Mouse (Mus musculus) R1 (cell line): ENCODE measurements around the gene Erv3.

Experiments used
- DNase-seq: peaks from one replicate; pipeline ENCODE4 v3.0.0-alpha.2; 2018; ENCODE audit warnings: low read depth, low spot score

The Erv3 gene

DNA sequence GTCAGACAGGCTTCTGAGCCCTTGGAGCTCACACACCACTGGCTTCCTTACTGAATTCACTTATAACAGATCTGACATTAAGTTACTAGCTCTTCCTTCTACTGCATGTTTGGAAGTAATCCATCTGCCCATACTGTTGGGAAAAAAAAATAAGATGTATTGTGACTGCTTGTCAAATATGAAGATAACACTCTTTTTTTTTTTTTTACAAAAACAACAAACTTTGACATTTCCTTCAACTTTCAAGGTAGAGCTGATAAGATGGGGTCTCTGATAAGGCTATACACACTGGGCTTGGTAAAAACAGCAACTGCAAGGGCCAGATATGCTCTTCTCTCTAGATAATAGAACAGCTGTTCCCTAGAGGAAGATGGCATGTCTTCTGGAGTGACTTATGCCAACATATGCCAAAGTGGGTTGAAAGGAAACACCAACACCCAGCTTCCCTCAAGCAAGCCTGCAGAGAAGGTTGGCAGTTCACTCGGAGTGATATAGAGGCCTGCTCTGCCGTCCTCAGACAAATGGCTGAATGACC, 4.8 kb upstream of the Erv3 start:
- no peak for DNase-seq

DNA sequence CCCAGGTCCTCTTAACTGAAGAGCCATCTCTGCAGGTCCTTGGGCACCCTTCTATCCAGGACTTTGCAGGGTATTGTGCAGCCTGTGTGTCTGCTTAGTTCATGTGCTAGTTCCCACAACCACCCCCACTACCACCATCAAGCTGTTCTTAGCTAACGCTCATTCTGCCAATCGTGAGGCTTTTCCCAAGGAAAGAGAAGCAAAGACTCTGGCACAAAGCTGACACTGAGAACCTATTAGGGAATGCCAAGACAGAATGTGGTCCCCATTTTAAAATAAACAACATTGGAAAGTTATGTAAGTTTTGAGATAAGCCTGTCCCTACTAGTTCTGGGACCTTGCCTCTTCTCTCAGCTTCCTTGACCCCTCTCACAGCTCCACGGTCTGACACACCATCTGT, 3.9 kb upstream of the Erv3 start:
- no peak for DNase-seq

DNA sequence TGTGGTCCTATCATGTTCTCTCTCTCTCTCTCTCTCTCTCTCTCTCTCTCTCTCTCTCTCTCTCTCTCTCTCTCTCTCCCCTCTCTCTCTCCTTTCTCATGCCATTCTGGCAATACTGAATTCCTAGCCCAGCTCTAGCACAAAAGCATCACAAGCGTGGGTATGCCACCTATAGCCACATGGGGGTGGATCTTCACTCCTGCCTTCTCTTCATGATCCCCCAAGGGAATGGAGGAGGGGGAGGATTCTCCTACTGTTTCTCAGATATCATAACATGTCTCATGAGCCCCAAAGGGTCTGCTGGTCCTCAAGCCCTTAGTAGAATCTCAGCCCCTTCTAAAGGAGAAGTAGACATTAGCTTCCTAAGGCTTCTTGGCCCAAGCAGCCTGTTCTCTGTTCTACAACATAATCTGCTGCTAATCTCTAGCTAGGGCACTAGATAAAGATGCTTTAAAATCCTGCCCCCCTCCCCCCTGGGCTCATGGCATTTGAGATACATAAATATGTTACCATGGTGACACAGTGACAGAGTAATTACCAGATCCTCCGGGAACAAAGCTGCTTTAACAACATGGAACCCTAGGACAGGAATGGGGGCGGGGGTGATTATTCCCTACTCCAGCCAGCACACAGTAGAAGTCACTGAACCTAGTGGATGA, 3.2 kb upstream of the Erv3 start:
- DNase-seq: no peak

DNA sequence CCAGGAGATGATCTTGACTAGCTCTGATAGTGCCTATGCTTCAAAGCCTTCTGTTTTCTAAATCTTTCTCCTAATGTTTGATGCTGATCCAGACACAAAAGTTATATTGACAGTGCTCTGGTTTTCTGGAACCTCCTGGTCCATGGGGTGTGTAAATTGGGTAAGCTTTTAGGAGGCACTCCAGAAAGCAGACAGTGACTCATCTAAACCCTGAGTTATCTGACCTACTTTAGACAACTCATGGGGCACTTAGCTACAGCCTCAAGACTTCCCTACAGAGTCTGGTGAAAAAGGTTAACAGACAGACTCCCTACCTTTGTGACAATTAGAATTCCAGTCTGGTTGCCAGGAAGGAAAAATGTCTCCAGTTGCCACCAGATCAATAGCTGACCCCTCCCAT, 1.7 kb downstream of the Erv3 start:
- no peak for DNase-seq

DNA sequence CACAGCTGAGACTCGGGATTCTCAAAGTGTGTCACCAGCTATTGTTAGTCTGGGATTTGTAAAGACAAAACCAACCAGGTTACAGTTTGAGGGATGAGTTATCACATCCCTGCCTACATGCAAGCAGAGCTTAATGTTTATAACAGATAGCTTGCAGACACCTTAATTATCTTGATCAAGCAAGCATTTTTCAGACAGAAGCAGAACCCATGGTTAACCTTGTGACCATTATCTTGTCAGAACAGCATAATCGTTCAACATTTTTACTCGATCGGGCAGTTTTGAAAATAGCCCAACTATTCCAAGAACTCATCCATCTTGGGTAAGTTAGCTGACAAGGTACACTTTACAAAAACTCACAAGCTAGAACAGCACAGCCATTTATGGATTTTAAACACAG, 5.8 kb downstream of the Erv3 start:
- DNase-seq: no peak

DNA sequence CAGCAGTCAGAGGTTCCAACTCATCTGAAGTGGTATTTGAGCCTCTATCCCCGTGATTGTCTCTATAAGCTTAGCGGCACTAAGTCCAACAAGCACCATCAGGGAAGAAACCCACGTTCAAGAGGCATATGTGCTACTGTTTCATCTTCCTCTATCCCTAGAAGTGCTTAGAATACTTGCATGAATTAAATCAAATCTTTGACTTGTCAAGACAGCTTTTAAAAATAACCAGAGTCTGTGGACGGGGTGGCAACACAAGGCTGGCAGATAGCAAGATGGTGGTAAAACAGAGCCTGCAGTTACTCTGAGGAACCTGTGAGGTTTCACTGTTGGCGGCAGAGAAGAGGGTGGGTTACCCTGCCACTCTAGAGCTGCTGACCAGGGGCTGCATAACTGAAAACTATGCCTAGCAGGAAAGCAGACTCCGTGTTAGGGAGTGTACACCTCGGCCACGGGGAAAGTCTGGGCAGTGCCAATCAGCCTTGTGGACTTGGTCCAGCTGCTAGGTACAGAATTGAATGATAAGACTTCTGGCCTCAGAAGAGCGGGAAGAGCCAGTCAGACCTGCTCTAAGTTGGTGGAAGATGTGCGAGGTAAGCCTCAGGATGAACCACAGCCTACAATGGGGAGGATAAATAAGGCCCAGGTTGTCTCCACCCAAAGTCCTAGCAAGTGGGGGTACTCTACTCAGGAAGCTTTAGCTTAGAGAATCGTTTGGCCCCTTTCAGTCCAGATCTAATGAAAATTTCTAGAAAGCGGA, 8.0 kb downstream of the Erv3 start:
- DNase-seq: no peak

- no peak for DNase-seq
These were observed 9.5 kb downstream of the Erv3 start for GRCm38 (mm10) chr2:131850047-131850446.

DNA sequence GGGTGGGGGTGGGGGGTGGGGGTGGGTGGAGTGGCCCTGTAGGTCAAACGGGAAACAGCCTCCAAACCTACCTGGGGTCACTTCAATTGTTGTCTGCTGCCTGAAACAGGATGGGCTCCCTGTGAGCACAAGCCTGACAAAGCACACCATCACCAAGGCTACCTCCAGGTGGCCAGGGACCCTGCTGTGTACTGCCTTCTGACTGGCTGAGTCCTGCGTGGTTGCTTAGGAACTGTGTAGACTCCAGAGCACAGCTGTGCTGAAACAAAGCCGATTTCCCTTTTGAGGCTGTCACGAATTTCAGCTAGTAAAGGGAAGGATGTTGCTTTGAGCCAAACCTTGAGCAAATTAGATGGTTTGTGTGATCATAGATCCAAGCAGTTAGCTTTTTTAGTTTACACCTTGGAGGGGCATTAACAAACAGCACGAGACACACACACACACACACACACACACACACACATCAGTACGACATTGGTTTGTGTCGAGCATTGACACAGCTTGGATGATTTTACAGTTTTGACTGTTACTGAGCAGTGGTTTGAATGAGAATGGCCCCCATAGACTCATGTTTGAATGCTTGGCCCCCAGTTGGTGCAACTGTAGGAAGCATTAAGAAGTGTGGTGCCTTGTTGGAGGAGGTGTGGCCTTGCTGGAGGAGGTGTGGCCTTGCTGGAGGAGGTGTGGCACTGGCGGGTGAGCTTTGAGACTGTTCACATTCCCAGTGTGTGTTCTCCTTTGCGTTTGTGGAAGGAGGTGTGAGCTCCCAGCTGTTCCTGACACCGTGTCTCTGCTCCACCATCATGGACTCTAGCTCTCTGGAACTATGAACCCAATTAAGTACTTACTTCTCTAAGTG, 11.8 kb downstream of the Erv3 start:
- DNase-seq: peak; percentile 100

DNA sequence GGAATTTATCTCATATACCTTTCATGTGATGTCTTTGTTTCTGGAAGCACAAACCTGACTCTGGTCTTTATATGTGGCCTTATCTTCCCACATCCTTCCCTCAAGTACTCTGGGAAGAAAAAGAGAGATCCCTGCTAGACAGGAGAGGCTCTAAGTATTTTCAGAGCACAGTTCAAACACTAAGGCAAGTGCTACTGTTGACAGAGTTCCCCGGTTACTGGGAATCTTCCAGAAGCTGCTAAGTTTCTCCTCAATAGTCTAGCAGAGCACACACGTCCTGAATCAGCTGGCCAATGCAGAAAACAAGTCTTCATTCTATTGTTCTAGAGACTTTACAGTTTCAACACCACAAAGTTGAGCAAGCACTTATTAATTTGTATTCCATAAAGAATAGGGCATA, 12.7 kb downstream of the Erv3 start:
- DNase-seq: peak; percentile 46

- peak; percentile 81 for DNase-seq
These were observed 13.3 kb downstream of the Erv3 start for GRCm38 (mm10) chr2:131846132-131846710.

GRCm38 (mm10) chr2:131845671-131846070, 13.9 kb downstream of the Erv3 start:
- peak; percentile 31 for DNase-seq

DNA sequence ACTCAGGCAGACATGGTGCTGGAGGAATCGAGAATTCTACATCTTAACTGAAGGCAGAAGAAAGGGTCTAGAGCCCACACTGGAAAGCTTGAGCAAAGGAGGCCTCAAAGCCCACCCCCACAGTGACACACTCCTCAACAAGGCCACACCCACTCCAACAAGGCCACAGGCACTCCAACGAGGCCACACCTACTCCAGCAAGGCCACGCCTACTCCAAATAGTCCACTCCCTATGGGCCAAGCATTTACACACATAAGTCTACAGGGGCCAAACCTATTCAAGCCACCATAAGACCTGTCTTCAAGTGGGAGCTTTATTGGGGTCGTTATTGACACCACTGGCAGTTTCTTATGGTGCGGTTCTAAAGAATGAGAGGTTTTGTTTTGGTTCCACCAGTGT, 17.0 kb downstream of the Erv3 start:
- DNase-seq: peak; percentile 97

DNA sequence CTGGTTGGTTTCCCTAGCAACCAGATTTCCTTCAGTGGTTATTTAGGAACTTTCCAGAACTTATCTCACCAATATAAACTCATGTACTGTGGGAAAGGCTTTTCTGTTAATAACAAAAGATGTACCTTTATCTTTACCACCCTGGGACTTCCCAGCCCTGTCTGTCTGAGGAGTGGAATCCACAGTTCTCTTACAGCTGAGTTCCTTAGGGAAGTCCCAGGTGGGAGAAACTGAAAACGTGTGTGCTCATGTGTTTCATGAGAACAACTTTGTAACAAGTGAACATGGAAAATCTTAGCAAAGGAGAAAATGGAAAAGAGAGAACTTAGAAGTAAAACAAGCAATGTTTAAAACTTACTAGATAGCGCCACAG, 18.2 kb downstream of the Erv3 start:
- no peak for DNase-seq

DNA sequence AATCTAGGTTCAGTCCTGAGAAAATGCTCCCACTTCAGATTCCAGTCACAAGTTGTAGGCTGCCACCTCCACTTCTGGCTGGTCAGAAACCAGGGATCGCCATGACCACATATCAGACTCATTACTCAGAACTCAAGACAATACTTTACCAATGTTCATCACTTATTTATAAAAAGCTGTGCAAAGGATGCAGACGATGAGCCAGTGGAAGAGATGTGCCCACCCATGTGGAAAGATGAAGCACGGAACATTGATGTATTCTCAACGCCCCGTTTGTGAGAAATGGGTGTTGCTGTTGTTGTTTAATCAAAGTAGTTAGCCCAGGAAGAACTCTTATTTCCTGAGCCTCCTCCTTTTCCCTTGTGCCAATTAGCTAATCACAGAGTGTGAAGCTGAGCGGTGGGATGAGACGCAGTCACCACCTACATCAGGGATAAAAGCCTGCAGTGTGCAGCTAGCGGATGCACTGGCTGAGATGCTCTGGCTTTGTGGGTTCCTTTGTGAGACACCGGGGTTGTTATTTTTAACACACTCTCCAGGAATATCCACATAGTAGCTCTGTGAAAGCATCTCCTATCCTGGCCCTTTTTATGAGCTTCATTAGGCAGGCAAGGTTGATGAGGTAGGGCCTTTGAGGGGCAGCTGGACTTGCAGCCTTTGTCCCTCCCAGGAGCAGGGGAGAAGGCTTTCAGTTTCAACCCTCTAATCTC, 18.8 kb downstream of the Erv3 start:
- no peak for DNase-seq

DNA sequence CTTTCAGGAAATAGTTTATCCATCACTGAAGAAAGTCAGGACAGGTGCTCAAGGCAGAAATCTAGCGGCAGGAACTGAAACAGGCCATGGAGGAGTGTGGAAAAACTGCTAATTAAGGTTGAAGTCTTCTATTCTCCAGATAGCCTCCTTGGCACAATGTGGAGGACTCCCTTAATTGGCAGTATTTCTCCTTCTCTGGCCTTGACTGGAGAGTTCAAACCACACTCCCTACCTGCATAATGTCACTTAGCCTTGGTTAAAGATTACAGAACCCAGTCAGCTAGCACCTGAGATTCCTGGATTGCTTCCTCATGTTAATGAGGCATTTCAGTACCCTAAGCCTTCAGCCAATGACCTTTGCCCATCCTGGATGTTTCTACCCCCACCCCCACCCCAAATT, 25.3 kb downstream of the Erv3 start:
- no peak for DNase-seq

DNA sequence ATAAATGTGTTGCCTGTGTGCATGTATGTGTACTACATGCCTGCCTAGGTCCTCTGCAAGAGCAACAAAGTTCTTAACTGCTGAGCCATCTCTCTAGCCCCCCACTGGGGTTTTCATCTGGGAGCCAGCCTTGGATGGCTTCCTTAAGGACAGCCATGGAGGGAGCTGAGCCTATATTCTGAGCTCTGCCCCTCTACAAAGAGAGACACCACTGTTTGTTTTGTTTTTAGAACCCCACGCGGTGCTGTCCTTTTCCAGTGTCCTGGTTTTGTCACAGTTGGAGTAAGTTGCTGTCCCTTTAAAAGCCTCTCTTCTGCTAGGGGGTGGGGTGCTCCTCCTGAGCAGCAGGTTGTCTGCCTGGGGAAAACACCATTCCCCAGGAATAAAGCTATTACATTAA, 27.7 kb downstream of the Erv3 start:
- peak; percentile 62 for DNase-seq

GRCm38 (mm10) chr2:131830945-131831344, 28.6 kb downstream of the Erv3 start:
- DNase-seq: peak; percentile 90

GRCm38 (mm10) chr2:131827999-131828975, 31.3 kb downstream of the Erv3 start:
- peak; percentile 81 for DNase-seq

DNA sequence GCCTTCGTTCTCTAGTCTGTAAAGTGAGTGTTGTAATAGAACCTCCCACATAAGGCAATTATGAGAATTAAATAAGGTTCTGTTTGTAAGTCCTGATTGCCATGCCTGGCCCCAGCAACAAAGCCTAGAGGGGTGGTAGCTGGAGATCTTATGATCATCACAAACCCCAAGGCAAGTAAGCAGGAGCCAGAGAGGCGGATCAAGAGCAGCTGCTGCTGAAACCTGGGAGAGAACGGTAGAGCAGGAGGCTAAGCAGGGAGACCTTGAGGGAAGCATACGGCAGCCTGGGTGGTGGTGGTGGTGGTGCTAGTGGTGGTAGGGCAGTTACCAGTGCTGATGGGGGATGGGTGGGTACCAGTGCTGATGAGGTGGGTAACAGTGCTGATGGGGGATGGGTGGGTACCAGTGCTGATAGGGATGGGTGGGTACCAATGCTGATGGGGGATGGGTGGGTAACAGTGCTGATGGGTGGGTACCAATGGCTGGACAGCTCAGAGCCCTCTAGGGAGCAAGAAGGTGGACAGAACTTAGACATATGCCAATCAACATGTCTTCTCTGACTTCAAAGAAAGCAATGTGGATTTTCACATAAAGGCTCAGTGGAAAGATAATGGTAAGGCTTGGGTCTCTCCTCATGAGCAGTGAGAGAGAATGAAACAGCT, 32.4 kb downstream of the Erv3 start:
- no peak for DNase-seq

DNA sequence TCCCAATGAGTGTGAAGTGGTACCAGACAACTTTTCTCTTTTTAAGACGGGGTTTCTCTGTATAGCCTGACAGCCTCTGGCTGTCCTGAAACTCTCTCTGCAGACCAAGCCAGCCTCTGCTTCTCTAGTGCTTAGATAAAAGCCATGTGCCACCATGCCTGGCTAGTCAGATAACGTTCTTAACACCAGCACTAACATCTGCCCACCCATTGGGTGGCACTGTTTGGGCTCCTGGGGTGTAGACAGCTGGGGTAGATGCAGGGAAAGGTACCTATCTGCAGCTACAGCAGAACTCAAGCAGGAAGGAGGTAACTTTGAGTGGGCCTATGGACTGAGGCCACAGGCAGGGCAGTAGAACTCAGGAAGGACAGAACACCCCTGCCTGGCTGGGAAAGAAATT, 34.0 kb downstream of the Erv3 start:
- DNase-seq: no peak
